Mouse (Mus musculus) liver, embryonic 14.5 days (tissue): ENCODE results near the gene Haus4.

ENCODE experiments used
- CTCF ChIP-seq: IDR thresholded peaks from 2 replicates; pipeline ENCODE4 v1.5.1; 2016; ENCODE audit warnings: antibody characterized with exemption, low read depth, control low read depth
- EP300 ChIP-seq: IDR thresholded peaks from 2 replicates; pipeline ENCODE4 v1.6.1; 2016; ENCODE audit warnings: antibody characterized with exemption, low read depth

- TF ChIP-seq CTCF (no peak), EP300 (no peak)
Observed at GRCm38 (mm10) chr14:54572122-54572521, 17.7 kb upstream of the Haus4 start.
